Mouse (Mus musculus): ENCODE results near the gene Fap. TPM values are rescaled to one million over a fixed set of nuclear protein-coding genes. Genes with fewer than 3 reads are reported as not detected.

Gene Fap
- total RNA-seq (2021), result 1 to 10 TPM; 3.3 to 3.6 TPM
- long read RNA-seq, experiment 1, partial matches to known transcripts, result 2 of 9 reads
- long read RNA-seq, experiment 1, other reads (novel, unspliced or antisense), result 6 of 9 reads
- long read RNA-seq, experiment 2, partial matches to known transcripts, result 1 of 4 reads
- long read RNA-seq, experiment 2, other reads (novel, unspliced or antisense), result 2 of 4 reads

DNA sequence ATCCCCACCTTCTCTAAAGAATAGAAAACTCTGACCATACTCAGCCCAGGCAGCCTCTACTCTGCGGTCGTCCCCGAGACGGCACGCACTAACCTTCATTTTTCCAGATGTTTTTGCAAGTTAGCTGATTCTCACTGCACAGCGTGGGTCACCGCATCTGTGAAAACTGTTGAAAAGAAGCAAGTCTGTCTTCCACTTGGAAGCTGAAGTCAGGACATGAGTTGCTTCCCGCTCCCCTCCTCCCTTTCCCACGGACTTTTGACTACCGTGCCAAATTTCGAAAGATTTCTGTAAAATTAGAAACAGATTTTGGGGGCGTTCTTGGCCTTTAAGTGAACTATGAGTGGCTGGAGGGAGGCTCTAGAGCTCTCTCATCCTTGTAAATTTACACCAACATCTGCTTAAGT, at the start of gene Fap:
Gene Fap, minus strand, starts transcription at position 323 of the 407 bp plus-strand sequence.
- no peak for DNase-seq (ENCODE audit: low spot score in 2 of 2)
- intact Hi-C loops (cut with DNase I), result no loop called here

DNA sequence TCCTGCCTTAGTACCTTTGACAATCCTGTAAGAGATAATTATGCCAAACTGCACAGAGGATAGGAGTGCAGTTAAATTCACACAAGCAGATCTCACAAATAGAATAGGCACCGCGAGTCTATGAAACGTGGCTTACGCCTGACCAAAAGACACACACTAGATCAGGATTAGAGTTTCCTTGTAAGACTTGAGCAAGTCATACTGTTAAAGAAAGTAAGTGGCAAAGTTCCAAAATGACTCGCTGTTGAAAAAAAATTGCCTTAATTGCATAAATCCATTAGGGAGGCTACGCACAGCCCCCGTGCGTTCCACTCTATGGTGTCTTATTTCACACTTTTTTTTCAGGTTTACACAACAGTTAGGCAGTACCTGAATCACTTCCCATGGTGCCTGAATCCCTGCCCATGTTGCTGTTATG, 49.2 kb upstream of the Fap start:
- intact Hi-C loops (cut with DNase I), result loop anchor here (10.0 kb wide), 2 partner anchors 98 to 278 kb away; no protein-coding TSS in a partner anchor
- no peak for DNase-seq (ENCODE audit: low spot score in 2 of 2)

DNA sequence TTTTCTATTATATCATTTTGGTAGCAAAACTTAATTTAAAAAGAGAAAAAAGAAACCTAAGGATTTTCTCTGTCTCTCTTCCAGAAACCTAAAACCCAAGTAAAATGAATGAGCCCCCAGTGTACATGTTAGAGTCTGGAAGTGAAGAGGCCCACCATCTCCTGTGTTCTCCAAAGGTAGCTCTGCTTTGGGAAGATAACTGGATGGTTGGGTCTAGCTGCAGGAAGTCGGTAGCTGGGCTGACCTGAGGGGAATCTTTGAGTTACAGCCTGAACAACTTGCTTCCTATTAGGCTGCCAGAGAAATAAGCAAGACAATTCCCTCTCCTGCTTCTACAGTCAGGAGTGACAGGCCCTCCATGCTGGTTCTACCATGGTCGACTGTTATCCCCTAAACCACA, 45.8 kb upstream of the Fap start:
- no peak for DNase-seq (ENCODE audit: low spot score in 2 of 2)
- intact Hi-C loops (cut with DNase I), result loop anchor here (10.0 kb wide), 2 partner anchors 95 to 275 kb away; no protein-coding TSS in a partner anchor

DNA sequence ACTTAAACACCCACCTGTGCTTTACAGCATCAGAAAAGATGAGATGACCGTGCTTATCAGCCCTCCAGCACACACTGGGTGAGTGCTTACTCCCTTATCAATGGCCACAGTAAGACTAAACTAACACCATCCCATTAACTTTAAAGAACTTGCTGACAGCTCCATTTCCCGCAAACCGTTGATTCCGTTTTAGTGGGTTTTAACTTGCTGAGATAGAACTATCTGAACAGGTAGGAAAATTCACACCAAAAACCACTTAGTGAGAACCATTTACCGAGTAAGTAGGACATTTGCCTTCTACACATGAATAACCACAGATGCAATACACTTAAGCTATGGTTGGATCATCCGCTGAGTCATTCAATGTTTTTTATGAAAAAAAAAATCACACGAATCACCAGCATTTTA, 45.1 kb upstream of the Fap start:
- intact Hi-C loops (cut with DNase I), result no loop called here

DNA sequence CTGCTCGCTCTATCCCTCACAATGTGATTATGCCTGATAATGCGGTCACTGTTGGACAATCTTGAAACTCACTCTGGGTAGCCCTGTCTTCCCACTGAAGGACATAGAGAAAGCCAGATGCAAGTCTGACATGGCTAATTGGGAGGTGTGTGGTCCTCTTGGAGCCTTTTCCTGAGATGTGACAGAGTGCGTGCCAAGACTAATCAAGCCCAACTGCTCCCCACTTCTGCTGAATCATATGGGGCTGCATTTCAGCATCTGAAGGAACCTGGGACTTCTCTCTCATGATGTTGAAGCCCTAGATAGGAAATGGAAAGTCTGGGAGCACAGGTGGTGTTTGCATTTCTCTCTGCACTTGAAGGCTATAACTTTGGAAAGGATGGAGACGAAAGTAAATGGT, 39.3 kb upstream of the Fap start:
- no peak for DNase-seq (ENCODE audit: low spot score in 2 of 2)

More for the DNA sequence above, 45.1 kb upstream of the Fap start:
- DNase-seq (ENCODE audit: low spot score in 2 of 2), result no peak

DNA sequence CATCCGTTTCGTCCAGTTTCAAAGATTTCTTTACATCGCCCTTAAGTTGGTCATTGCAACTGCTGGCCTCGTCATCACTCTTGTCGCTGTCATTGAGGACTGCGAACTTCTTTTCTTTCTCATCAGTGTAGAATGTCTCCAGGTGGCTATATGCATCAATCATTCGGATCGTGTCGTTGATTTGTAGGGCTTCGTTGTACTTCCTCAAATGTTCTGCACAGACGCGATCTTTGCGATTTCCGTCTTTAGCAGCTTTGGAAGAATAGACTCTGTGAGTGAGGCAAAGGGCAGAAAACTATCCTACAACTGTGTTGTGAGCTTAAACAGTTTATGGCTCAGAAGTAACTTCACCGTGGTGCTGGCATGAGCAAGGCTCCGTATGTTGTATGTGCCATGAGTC, 32.3 kb upstream of the Fap start:
- intact Hi-C loops (cut with DNase I), result no loop called here
- no peak for DNase-seq (ENCODE audit: low spot score in 2 of 2)

More for the DNA sequence above, 39.3 kb upstream of the Fap start:
- intact Hi-C loops (cut with DNase I), result no loop called here

DNA sequence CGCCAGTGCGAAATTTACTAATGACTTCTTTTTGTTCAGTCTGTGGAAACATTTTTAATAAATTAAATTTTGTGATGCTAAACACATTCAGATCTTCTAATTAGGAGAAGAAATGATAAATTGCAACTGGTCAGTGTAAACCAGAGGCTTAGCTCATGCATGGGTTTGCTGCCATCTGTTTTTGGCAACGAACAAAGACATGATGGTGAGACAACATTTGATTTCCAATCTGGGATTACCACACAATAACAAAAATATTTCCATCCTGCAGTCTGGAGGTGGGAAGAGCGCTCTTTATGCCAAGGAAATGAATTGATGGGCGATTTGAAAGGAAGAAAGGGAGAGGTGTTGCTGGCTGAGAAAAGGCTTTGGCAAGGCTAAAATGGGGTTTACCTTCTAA, 29.7 kb upstream of the Fap start:
- no peak for DNase-seq (ENCODE audit: low spot score in 2 of 2)
- intact Hi-C loops (cut with DNase I), result no loop called here

DNA sequence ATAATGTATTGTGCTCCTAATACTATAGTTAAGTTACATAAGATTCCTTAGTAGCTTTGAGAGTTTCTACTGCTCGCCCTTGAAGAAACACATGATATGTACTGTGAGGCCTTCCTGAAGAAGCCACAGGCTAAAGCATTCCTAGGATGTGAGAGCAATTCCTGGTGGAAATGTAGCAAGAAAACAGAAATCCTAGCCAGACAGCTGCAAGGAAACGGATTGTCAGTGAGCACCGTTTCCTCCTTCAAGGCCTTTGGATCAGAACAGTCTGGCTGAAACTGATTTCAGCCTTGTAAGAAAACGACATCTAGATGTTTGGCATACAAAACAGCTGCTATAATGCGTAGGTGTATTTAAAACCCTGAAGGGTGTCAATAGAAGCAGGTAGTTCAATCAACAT, 22.7 kb upstream of the Fap start:
- intact Hi-C loops (cut with DNase I), result no loop called here

DNA sequence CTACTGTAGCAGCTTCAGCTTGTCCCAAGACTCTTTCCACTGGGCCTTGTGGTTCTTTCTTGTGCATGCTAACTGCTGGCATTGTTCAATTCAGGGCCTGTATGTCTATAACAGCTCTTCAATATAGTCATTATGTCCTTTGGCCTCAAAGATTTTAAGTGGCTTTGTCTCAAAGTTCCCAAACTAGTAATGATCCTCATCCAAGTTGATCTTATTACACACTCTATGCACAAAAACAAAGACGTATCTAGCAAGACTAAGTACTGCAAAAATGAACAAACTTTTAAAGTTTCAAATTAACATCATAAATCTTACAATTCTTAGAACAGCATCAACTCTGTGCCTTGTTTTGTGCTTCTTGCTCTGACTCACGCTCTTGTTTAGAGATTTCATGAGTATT, 20.6 kb upstream of the Fap start:
- intact Hi-C loops (cut with DNase I), result no loop called here
- DNase-seq (ENCODE audit: low spot score in 2 of 2), result no peak

More for the DNA sequence above, 22.7 kb upstream of the Fap start:
- DNase-seq (ENCODE audit: low spot score in 2 of 2), result no peak

DNA sequence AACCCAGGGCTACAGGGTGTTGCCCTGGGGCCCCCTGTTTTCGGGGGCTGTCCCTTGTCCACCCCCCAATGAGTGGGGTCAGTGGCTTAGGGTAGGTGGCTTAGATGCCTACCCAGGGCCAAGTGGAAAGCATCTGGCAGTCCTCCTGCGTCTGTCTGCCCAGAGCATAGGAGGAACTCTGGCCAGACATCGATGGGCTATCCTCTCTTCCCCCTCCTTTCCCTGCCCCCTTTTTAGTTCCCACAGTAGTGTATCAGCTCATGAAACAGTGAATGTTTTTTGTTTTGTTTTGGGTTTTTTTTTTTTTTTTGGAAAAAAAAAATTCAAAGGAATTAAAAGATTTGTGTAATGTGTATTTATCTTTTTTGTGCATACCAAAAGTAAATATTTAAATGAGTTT, 17.7 kb upstream of the Fap start:
- intact Hi-C loops (cut with DNase I), result no loop called here
- no peak for DNase-seq (ENCODE audit: low spot score in 2 of 2)

DNA sequence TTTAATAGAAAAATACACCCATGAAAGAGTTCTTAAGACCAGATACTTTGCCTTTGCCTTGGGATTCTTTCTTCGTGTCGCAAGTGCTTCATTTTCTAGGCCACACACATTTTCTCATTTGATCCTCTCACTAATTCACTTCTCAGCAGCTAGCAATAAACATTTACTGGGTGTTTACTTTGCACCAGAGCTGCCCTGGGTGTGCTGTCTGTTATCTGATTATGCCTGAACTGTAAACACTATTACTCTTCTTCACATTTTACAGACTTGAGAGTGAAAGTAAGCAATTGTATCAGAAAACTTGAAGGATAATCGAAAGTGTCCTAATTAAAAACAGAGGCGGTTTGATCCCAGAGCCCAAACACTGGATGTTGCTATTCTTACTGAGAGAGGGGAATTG, 15.5 kb upstream of the Fap start:
- intact Hi-C loops (cut with DNase I), result no loop called here
- DNase-seq (ENCODE audit: low spot score in 2 of 2), result no peak

DNA sequence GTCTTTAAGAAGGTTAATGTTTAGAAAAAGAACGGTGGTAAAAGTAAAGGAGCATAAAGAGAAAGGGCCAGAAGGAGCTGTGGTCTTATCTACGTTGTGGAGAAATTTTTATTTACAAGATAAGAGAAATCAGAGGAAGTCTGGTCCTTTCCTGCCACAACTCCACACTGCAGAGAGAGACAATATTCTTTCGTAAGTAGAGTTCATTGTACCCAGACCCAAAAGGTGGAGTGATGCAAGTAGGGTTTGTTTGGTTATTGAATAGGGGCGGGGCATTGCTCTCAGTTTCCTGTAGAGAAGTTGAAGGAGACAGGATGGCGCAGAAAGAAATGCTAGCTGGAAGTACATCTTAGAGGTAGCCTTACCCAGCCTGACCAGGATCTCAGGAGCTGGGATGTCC, 11.9 kb upstream of the Fap start:
- intact Hi-C loops (cut with DNase I), result no loop called here
- DNase-seq (ENCODE audit: low spot score in 2 of 2), result no peak

DNA sequence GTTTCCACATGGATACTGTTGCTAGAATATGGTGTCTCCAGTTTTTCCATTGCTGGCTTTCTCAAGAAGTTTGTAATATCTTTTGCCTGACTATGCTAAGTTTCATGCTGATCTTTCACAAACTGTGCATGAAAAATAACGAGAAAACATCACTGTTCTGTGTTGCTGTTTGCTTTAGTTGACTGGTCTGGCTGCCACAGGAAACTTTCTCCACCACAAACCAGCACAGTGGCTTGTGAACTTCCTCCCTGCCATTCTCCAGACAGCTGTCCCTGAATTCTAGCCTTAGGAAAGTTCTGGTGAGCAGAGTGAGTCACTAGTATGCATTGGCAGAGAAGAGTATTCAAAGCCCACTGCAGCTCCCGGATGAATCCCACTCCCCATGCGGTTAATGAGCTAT, 1.1 kb upstream of the Fap start:
- intact Hi-C loops (cut with DNase I), result no loop called here
- DNase-seq (ENCODE audit: low spot score in 2 of 2), result no peak

DNA sequence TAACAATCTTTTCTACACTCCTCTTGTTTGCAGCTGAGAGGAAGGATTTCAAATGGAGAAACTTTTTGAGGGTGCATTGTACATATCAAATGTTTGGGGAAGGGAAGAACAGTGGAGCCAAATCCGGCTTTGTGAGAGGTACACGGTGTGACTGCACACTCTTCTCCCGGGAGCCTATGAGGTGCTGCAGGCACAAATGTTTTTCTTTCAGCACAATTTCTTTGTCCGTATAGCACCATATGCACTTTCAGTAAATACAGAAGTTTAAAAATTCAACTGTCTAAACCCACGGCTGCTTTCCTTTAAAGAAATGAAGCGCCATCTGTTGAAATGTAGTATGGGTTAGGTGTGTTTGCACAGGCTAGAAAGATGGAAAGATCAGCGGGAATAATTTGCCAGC, 375 bp upstream of the Fap start:
- intact Hi-C loops (cut with DNase I), result no loop called here
- no peak for DNase-seq (ENCODE audit: low spot score in 2 of 2)

DNA sequence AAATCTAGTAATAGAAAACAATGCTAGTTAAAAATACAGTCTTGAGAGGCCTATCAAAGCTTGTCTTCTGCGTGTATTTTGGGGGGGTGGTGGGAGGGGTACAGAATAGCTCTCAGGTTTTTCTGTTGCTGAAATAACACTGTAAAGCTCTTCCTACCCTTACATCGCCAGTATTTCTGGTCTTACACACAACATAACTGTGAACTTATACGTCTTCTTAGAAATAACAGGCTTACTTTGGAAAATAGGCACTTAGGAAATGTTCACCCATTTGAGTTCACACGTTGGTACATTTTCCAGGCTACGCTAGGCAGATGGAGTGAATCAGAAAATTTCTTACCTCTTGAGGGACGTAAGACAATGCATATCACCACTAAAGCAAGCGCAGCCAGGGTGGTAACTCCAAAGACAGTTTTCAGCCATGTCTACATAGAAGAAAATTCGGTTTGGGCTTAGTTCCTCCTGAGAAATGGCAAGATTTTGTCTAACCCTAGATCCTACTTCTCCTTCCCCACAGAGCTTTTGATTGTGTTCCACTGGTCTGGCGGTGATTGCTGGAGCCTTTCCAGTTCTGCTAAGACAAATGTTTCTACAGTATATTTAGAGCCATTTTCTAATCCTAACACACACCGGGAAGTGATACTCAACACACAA, 649 bp downstream of the Fap start:
- no peak for DNase-seq (ENCODE audit: low spot score in 2 of 2)
- intact Hi-C loops (cut with DNase I), result no loop called here

DNA sequence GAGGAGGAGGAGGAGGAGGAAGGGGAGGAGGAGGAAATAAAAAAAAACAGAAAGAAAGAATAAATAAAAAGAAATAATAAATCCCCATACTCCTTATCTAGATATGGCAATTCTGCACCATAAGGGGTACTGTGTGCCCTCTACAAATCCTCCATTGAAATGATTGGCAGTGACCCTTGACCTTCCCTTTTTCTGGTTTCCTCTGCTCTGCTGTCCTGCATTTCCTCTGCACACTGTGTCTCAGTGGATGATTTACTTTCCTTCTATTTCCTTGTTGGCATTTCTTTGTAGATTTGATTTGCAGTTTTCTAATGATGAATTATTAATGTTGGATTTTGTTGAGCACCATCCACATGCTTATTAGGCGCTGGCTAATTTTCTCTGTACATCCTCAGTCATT, 9.2 kb downstream of the Fap start:
- intact Hi-C loops (cut with DNase I), result no loop called here
- DNase-seq (ENCODE audit: low spot score in 2 of 2), result no peak

DNA sequence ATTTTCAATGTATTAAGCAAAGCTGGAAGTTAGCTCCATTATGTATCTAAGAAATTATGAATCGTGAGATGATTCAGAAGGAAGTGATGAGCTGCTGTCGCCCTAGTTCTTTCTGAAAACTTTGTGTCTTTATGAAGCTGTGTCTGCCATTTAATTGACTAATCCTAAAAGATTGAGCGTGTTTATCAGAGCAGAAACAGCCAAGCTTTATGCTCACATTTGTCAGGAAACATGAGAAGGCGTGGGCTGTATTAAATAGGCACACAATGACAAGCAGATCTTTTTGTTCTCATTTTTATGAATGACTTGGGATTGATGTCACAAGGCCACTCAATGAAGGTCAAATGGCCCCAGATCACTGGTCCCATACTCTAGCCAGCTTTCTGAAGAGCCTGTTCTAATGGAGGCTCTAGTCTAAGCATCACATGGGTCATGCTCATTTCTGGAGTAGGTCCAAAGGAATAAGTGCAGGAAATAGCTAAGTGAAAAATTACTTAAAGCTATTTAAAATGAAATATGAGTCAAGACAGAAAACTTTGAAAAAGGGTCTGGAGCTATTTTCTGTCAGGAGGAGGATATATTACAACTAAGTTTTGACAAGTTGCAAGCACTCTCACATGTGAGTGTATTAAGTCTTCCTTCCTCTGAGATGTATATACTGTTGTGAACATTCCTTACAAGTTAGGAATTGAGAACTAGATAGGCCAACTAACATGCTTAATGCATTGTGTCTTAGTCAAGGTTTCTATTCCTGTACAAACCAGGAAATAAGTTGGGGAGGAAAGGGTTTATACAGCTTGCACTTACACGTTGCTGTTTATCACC, 11.0 kb downstream of the Fap start:
- no peak for DNase-seq (ENCODE audit: low spot score in 2 of 2)
- intact Hi-C loops (cut with DNase I), result no loop called here

DNA sequence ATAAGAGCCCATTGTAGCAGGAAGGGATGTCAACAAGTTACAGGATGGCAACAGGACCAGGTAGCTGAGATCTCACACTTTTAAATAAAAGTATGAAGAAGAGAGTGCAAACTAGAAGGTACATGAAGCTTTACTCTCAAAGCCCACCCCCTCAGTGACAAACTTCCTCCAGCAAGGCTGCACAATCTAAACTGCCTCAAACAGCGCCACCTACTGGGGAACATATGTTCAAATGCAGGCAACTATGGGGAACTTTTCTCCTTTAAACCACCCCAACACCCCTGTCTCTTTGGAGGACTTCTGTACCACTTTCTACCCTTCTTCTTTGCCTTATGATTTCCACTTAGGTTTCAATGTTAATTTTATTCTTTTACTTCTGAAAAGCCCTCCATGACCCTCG, 16.5 kb downstream of the Fap start:
- intact Hi-C loops (cut with DNase I), result no loop called here
- no peak for DNase-seq (ENCODE audit: low spot score in 2 of 2)

DNA sequence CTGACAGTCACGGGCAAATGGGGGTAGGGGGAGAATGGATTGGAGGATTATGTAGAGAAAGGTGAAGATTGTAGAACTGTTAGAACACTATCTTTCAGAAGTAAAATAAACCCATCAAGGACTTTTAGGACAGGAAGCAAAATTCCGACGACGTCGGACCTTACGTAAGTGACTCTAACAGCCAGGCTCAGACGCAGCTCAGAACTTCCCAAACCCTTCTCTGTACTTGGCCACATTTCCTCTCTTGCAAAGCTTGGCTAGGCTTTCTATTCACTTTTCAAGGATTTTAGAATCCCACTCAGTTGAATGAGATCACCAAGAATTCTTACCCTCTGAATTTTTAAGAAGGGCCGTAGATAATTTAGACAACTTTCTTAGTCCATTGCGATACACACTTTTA, 17.5 kb downstream of the Fap start:
- DNase-seq (ENCODE audit: low spot score in 2 of 2), result no peak
- intact Hi-C loops (cut with DNase I), result no loop called here

DNA sequence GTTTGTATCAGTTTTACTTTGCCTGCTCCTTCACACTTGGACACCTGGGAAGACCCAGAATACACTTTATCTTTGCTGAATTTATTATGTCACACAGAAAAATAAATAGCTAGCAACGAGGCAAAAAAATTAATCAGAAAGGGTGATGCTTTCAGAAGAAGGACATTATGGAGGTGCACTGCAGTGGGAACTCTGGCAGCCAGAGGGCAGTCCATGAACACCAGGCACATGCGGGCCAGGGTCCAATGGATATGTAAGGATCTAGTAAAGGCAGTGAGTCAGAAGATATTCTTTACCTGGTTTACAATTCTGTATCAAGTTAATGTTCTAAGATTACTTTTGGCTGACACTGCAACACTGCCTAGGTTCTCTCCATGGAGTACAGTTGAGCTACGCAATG, 24.2 kb downstream of the Fap start:
- intact Hi-C loops (cut with DNase I), result no loop called here
- DNase-seq (ENCODE audit: low spot score in 2 of 2), result no peak

DNA sequence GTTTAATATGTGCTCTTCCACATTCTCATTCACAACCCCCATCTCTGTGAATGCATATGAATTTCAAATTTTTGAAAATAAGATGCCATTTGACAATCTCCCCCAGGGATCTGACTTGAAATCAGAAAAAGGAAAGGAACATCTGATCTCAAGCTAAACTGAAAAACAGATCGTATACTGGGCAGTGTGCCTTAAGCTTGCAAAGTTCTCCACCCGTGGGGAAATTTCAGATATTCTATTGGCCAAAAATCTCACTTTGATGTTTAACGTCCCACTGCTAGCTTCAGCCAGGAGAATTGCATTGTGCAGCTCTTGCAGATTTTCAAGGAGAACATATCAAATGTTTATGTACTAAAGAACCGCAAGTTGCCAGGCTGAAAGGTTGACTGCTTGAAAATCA, 24.7 kb downstream of the Fap start:
- intact Hi-C loops (cut with DNase I), result no loop called here
- DNase-seq (ENCODE audit: low spot score in 2 of 2), result no peak
